Mouse (Mus musculus) heart, adult 2 months (tissue): ENCODE results near the gene Phf3.

ENCODE experiments used
- CTCF ChIP-seq: fragments of 200-600 bp; IDR thresholded peaks from 2 replicates; pipeline ENCODE4 v1.8.1; 2022; ENCODE audit warnings: antibody characterized with exemption, mild to moderate bottlenecking, moderate library complexity
- POLR2A ChIP-seq: fragments of 200-500 bp; IDR thresholded peaks from 2 replicates; pipeline ENCODE4 v1.6.1; 2011; ENCODE audit warnings: mild to moderate bottlenecking, low read depth, low read length, control low read depth; ENCODE audit not compliant: insufficient read depth

GRCm38 (mm10) chr1:30832778-30833177, 40.9 kb downstream of the Phf3 start:
- TF ChIP-seq CTCF = no peak
- TF ChIP-seq POLR2A = no peak
